Mouse (Mus musculus): ENCODE results near the gene Larp1b.
A peak's percentile ranks its signal among the peaks of the same experiment; 100 is the strongest.

Gene Larp1b

GRCm38 (mm10) chr3:41082885-41083789, 133.5 kb downstream of the Larp1b start, which contains the start of gene Pgrmc2:
Gene Pgrmc2, minus strand, starts transcription at chr3:41083046.
- DNase-seq (ENCODE audit: low read depth, low spot score): peak; percentile 97

GRCm38 (mm10) chr3:41083790-41084112, 134.1 kb downstream of the Larp1b start:
- DNase-seq (ENCODE audit: low read depth, low spot score): no peak

DNA sequence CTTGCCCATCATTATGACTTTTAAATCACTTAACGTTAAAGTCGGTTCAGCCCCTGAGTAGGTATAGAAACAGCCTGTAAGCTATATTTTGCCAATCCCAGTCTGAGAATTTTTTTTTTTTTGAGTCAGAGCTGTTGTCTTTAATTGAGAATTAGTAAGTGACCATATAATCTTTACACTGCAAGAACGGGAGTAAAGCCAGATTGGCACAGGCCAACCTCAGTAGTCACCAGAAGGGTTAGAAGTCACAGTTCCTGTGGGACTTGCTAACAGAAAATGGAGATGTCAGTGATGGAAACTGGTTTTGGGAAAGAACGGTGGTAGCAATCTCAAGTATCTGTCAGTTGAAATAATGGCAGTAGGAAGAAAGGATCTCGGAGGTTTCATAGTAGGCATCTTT, 134.8 kb downstream of the Larp1b start:
- no peak for DNase-seq (ENCODE audit: low read depth, low spot score)

- no peak for DNase-seq (ENCODE audit: low read depth, low spot score)
These were observed 137.4 kb downstream of the Larp1b start for GRCm38 (mm10) chr3:41087071-41087470.
